Mouse (Mus musculus): ENCODE measurements around the gene Catspere2. TPM values are rescaled to one million over a fixed set of nuclear protein-coding genes. Genes with fewer than 3 reads are reported as not detected.
"Not testable (repeated sequence)": the region's sequence is repeated elsewhere in the genome, so short reads cannot be mapped to it uniquely, and the experiment has no call there.

Catspere2 gene
- 0.27 and 0.45 TPM in 2 replicates for polyA plus RNA-seq (2015; fragmentation: Nextera tagmentation; extraction: Ambion mirVana)

DNA sequence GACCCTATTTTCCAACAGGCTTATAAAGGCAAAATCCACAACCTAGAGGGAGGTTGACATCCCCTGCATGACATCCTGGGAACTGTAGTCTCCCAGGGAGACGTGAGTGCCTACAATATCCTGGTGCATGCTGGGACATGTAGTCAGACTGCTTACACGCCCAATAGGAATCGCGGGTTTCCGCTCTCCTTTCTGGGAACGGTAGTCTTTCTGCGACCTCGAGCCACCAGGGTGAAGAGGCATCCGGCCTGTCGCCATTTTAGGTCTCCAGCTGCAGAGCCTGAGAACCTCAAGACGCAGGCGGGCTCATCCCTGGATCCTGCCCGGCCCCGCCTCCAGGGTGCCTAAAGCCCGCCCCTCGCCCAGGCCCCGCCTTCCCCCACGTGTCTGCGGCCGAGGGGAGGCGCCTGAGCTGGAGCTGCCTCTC is at the start of gene Catspere2:
Gene Catspere2 (plus strand): TSS at position 400 of the 427 bp plus-strand sequence.
- Histone ChIP-seq H3K9ac (peak within 1 kb of the TSS; percentile 32; the same call in 1 of the 2 replicates), H3K4me3 (replicated peaks) (peak within 1 kb of the TSS; percentile 67), H3K4me2 (peak within 1 kb of the TSS; percentile 60)
- H3K4me1 ChIP-seq; H3K36me3 ChIP-seq; H3K9me3 ChIP-seq; H3K27me3 ChIP-seq (replicated peaks); H3K27ac ChIP-seq: not testable (repeated sequence)
- ATAC-seq (ENCODE audit: insufficient read depth, low FRiP score, low read depth): peak; percentile 98
- under 1% methylated on average over 21 of the region's 21 CpGs for whole genome bisulfite sequencing

- not testable (repeated sequence) for H3K4me2 ChIP-seq; H3K27me3 ChIP-seq (replicated peaks); H3K4me3 ChIP-seq (replicated peaks); H3K9ac ChIP-seq; H3K27ac ChIP-seq; ATAC-seq (ENCODE audit: insufficient read depth, low FRiP score, low read depth); H3K36me3 ChIP-seq; H3K4me1 ChIP-seq; H3K9me3 ChIP-seq
- 2% methylated on average over 3 of the region's 4 CpGs for WGBS
Observed at GRCm38 (mm10) chr1:177940422-177940977, 42.7 kb upstream of the Catspere2 start.

DNA sequence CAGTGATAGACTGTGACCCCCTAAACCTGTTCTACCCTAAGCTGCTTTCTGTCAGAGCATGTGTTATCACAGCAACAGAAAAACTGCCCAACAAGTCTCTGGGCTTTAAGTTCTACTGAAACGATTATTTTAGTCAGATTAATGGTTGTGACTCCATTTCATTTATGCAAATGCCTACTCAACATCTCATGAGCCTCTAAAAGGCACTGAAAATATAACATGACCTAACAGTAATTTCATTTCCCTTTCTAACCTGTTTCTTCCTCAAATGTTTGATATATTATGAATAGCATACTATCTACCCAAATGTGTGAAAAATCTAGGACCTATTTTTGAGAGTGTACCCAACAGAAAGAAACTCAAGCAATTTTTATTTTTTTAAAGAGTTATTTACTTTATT is 1.9 kb upstream of the Catspere2 start:
- Histone ChIP-seq H3K36me3 (no peaks in the 10 kb centered on the region), H3K9ac (no peak overlapping the region), H3K27me3 (replicated peaks) (no peaks in the 10 kb centered on the region), H3K4me2 (no peak overlapping the region), H3K4me3 (replicated peaks) (no peak overlapping the region), H3K4me1 (no peaks in the 10 kb centered on the region), H3K9me3 (no peaks in the 10 kb centered on the region), H3K27ac (no peak overlapping the region)
- ATAC-seq (ENCODE audit: insufficient read depth, low FRiP score, low read depth): no peak
- WGBS: 76% methylated on average over 1 of the region's 1 CpGs

DNA sequence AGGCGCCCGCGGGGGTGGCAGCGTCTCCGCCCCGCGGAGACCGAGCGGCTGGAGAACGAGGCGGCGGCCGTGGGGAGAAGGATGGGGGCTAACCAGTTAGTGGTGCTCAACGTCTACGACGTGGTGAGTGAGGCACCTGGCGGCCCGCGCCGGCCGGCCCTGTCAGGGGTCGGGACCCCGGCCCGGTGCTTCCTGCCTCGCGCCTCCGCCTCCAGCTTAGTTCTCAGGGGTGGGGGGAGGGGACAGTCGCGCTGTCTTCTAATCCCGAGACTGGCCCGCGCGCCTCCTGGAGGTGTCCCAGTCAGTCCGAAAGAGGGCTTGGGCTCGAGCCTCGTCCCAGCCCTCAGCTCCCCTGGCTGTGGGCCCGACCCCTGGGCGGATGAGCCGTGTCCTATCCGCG is 359 bp downstream of the Catspere2 start:
- Histone ChIP-seq H3K4me3 (replicated peaks) (peak overlapping the region; percentile 67), H3K4me2 (peak overlapping the region; percentile 60), H3K9ac (peak overlapping the region; percentile 32; the same call in 1 of the 2 replicates)
- not testable (repeated sequence) for H3K27ac ChIP-seq; H3K36me3 ChIP-seq; H3K9me3 ChIP-seq; H3K4me1 ChIP-seq; H3K27me3 ChIP-seq (replicated peaks)
- 0% methylated on average over 19 of the region's 41 CpGs for WGBS
- peak; percentile 31 for ATAC-seq (ENCODE audit: insufficient read depth, low FRiP score, low read depth)

GRCm38 (mm10) chr1:177984206-177984605 is 983 bp downstream of the Catspere2 start:
- Histone ChIP-seq H3K27ac (no peak overlapping the region), H3K4me3 (replicated peaks) (no peak overlapping the region; the same call in 1 of the 2 replicates)
- WGBS: 47% methylated on average over 9 of the region's 9 CpGs

DNA sequence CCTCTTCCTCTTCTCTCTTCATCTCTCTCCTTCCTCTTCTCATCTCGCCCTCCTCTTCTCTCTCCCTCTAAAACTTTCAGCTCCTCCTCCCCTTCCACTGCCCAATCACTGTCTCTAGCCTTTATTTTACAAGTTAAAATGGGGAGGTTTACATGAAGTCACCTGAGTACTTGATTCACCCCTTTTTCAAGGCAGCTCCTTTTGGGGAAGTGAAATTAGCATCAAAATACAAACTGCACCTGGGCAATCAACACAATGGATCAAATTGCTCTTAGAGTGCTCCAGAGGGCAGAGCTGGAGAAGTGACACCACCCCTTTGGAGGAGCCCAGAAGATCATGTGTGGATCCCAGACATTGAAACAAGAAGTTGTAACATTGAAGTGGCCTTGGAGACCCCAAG is 4.3 kb downstream of the Catspere2 start:
- WGBS: 76% methylated on average over 1 of the region's 1 CpGs

More at GRCm38 (mm10) chr1:177984206-177984605, 983 bp downstream of the Catspere2 start:
- Histone ChIP-seq H3K36me3 (no peaks in the 10 kb centered on the region), H3K4me1 (no peaks in the 10 kb centered on the region), H3K9ac (no peak overlapping the region), H3K4me2 (peak overlapping the region; percentile 45), H3K27me3 (replicated peaks) (no peaks in the 10 kb centered on the region), H3K9me3 (no peaks in the 10 kb centered on the region)
- ATAC-seq (ENCODE audit: insufficient read depth, low FRiP score, low read depth): no peak

GRCm38 (mm10) chr1:178072798-178073197 is 89.6 kb downstream of the Catspere2 start:
- 57% methylated on average over 4 of the region's 4 CpGs for WGBS
- not testable (repeated sequence) for H3K4me1 ChIP-seq; H3K4me2 ChIP-seq; H3K27ac ChIP-seq; H3K36me3 ChIP-seq; H3K27me3 ChIP-seq (replicated peaks); H3K4me3 ChIP-seq (replicated peaks); H3K9ac ChIP-seq; ATAC-seq (ENCODE audit: insufficient read depth, low FRiP score, low read depth); H3K9me3 ChIP-seq

More for the DNA sequence above, 4.3 kb downstream of the Catspere2 start:
- H3K4me2 ChIP-seq; H3K36me3 ChIP-seq; H3K27ac ChIP-seq; H3K9ac ChIP-seq; H3K27me3 ChIP-seq (replicated peaks); H3K4me3 ChIP-seq (replicated peaks); H3K4me1 ChIP-seq; ATAC-seq (ENCODE audit: insufficient read depth, low FRiP score, low read depth); H3K9me3 ChIP-seq: not testable (repeated sequence)

DNA sequence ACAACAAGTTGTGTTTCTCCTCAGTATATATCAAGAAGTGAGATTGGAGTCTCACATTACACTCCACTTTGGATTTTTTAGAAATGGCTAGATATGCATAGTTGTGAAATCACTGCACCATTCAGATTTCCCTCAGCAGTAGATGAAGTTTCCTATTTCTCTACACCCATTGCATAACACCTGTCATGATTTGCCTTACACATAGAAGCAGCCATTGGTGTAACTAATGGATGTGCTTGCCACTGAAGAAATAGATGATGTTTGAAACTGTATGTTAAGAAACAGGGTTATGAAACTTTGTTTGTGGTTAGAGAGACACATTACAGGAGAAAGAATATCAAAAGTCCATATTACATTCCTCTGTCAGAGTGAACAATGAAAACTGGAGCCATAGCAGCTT is 114.6 kb downstream of the Catspere2 start:
- not testable (repeated sequence) for H3K27ac ChIP-seq; H3K4me1 ChIP-seq; H3K4me3 ChIP-seq (replicated peaks); H3K36me3 ChIP-seq; H3K9me3 ChIP-seq; H3K27me3 ChIP-seq (replicated peaks); H3K9ac ChIP-seq; H3K4me2 ChIP-seq; ATAC-seq (ENCODE audit: insufficient read depth, low FRiP score, low read depth)

GRCm38 (mm10) chr1:178108514-178108913 is 125.3 kb downstream of the Catspere2 start:
- not testable (repeated sequence) for H3K9me3 ChIP-seq; H3K27ac ChIP-seq; H3K36me3 ChIP-seq; H3K4me2 ChIP-seq; H3K27me3 ChIP-seq (replicated peaks); ATAC-seq (ENCODE audit: insufficient read depth, low FRiP score, low read depth); H3K9ac ChIP-seq; H3K4me1 ChIP-seq; H3K4me3 ChIP-seq (replicated peaks)
- WGBS: 76% methylated on average over 1 of the region's 1 CpGs

DNA sequence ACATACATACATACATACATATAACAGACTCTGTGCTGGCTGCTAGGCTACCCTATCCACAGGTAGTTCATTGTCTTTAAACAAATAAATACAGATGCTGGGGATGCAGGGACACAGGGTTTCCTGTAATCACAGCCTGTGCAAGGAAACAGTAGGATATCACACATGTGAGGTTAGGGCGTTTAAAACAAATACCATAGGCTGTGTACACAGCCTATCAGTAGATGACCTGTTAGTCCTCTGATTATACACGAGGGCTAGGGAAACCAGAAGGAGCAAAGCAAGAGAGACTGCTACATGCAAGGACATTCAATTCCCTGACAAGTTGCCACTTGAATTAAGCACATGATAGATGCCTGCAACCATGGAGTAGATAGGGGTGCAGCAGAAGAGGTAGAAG is 139.0 kb downstream of the Catspere2 start:
- not testable (repeated sequence) for H3K4me2 ChIP-seq

DNA sequence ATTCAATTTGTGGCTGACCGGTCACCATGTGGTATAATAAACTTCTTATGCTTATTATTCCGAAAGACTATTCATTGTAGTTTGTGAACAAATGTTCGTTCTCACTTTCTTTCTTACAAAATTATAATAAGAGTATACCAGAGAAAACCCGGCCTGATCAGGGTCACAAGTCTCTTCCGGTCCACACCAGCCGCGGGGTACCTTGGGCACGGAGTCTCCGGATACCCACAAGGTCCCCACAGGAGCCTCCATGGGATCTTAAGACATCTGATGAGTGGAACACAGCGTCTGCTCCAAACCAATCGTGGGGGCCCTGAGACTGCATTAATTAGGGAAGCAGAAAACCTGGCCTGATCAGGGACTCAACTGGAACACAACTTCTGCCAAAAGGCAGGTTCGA is 151.1 kb downstream of the Catspere2 start:
- no peak overlapping the region for H3K4me2 ChIP-seq
- no peaks in the 10 kb centered on the region for H3K4me1 ChIP-seq
- no peak for ATAC-seq (ENCODE audit: insufficient read depth, low FRiP score, low read depth)
- no peaks in the 10 kb centered on the region for H3K9me3 ChIP-seq
- H3K4me3 ChIP-seq (replicated peaks): no peak overlapping the region
- no peaks in the 10 kb centered on the region for H3K27me3 ChIP-seq (replicated peaks)
- WGBS: 94% methylated on average over 12 of the region's 12 CpGs
- no peak overlapping the region for H3K9ac ChIP-seq
- no peak overlapping the region for H3K27ac ChIP-seq
- H3K36me3 ChIP-seq: no peaks in the 10 kb centered on the region

More for the DNA sequence above, 139.0 kb downstream of the Catspere2 start:
- 40% methylated on average over 2 of the region's 2 CpGs for WGBS
- not testable (repeated sequence) for H3K9me3 ChIP-seq; H3K36me3 ChIP-seq; H3K9ac ChIP-seq; H3K27me3 ChIP-seq (replicated peaks); H3K4me3 ChIP-seq (replicated peaks); H3K27ac ChIP-seq; H3K4me1 ChIP-seq
- peak; percentile 43; the same call in 1 of the 2 replicates for ATAC-seq (ENCODE audit: insufficient read depth, low FRiP score, low read depth)

- H3K9me3 ChIP-seq; H3K9ac ChIP-seq; ATAC-seq (ENCODE audit: insufficient read depth, low FRiP score, low read depth); H3K27me3 ChIP-seq (replicated peaks); H3K27ac ChIP-seq; H3K36me3 ChIP-seq; H3K4me2 ChIP-seq; H3K4me3 ChIP-seq (replicated peaks); H3K4me1 ChIP-seq: not testable (repeated sequence)
- 30% methylated on average over 2 of the region's 2 CpGs for WGBS
Observed at GRCm38 (mm10) chr1:178146513-178146912, 163.3 kb downstream of the Catspere2 start.

- not testable (repeated sequence) for H3K9ac ChIP-seq; H3K4me1 ChIP-seq; H3K27me3 ChIP-seq (replicated peaks); H3K4me3 ChIP-seq (replicated peaks); ATAC-seq (ENCODE audit: insufficient read depth, low FRiP score, low read depth); H3K36me3 ChIP-seq; H3K27ac ChIP-seq; H3K4me2 ChIP-seq; H3K9me3 ChIP-seq
- WGBS: 47% methylated on average over 4 of the region's 4 CpGs
Observed at GRCm38 (mm10) chr1:178146915-178147314, 163.7 kb downstream of the Catspere2 start.
